Mouse (Mus musculus) liver, postnatal 0 days (tissue): ENCODE results near the gene Rpia.

Experiments used
- CTCF ChIP-seq: sonication (generic); IDR thresholded peaks from 2 replicates; pipeline ENCODE4 v1.5.1; 2016; ENCODE audit warnings: antibody characterized with exemption, low read depth
- EP300 ChIP-seq: IDR thresholded peaks from 2 replicates; pipeline ENCODE4 v1.6.1; 2016; ENCODE audit warnings: antibody characterized with exemption, low read depth, mild to moderate bottlenecking

GRCm38 (mm10) chr6:70764551-70764950 lies 27.5 kb downstream of the Rpia start:
- no peak for TF ChIP-seq CTCF
- no peak for TF ChIP-seq EP300
